Mouse (Mus musculus): ENCODE measurements around the gene Kctd4. TPM values are rescaled to one million over a fixed set of nuclear protein-coding genes. Genes with fewer than 3 reads are reported as not detected.

The Kctd4 gene
- total and polyA plus RNA-seq, 2 experiments from 2014 or later = 0.11 TPM; not detected in 1

DNA sequence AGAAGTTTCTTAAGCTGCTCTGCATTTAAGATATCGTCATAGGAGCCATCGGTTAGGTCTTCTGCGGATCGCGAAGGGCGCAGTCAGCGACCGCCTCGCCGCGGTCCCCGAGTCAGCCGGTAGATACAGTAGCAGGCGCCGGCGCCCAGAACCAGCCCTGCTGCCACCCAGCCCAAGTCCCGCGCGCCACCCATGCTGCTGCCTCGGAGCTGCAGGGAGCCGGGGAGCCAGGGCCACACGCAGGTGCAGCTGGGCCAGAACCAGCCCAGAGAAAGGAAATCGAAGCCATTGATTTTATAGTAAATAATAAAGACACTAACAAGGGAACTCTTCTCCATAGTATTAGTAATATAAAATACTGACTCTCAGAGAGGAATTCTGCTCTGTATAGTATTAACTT lies 23.5 kb upstream of the Kctd4 start:
- ATAC-seq (ENCODE audit: insufficient read depth, low read depth) (no peak), DNase-seq (ENCODE audit: low spot score) (no peak)
- 93% methylated on average over 23 of the region's 23 CpGs for WGBS
- H3K4me1 ChIP-seq (ENCODE audit: control insufficient read depth, insufficient read depth) = no peaks in the 10 kb centered on the region
- no peak overlapping the region for H3K4me3 ChIP-seq (ENCODE audit: low read depth, low read length)
- no peaks in the 10 kb centered on the region for H3K27me3 ChIP-seq (ENCODE audit: control insufficient read depth, insufficient read depth, low read length)
- TF ChIP-seq EP300 (IDR thresholded peaks at IDR 0.05; ENCODE audit: low read depth) = no peak
- no peak for TF ChIP-seq CTCF (IDR thresholded peaks at IDR 0.05; ENCODE audit: low read depth)
- H3K27ac ChIP-seq (ENCODE audit: low read depth) = no peak overlapping the region
- no peaks in the 10 kb centered on the region for H3K36me3 ChIP-seq (replicated peaks; ENCODE audit: control insufficient read depth, insufficient read depth, low read length)
- no peak overlapping the region for H3K9ac ChIP-seq (replicated peaks; ENCODE audit: low read depth, low read length)
- H3K4me2 ChIP-seq (ENCODE audit: low read depth, low read length) = no peak overlapping the region
- H3K9me3 ChIP-seq (replicated peaks; ENCODE audit: control insufficient read depth, low read length) = no peaks in the 10 kb centered on the region

DNA sequence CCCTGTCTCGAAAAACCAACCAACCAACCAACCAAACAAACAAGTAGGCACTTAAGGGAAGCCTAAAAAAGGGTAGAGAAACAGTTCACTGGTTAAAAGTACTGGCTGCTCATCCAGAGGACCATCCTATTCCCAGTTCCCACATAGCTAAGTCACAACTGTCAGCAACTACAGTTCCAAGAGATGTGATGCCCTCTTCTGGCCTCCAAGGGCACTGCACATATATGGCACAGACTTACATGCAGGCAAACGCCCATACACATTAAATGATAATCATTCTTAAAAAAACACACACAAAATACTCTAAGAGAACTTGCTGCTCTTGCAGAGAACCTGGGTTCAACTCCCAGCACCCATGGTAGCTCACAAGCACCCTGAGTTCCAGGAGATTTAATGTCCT lies 20.4 kb upstream of the Kctd4 start:
- Histone ChIP-seq H3K9ac (replicated peaks; ENCODE audit: low read depth, low read length) (no peak overlapping the region), H3K4me2 (ENCODE audit: low read depth, low read length) (no peak overlapping the region), H3K4me3 (ENCODE audit: low read depth, low read length) (no peak overlapping the region), H3K36me3 (replicated peaks; ENCODE audit: control insufficient read depth, insufficient read depth, low read length) (no peaks in the 10 kb centered on the region), H3K4me1 (ENCODE audit: control insufficient read depth, insufficient read depth) (no peaks in the 10 kb centered on the region), H3K27ac (ENCODE audit: low read depth) (no peak overlapping the region), H3K9me3 (replicated peaks; ENCODE audit: control insufficient read depth, low read length) (no peaks in the 10 kb centered on the region), H3K27me3 (ENCODE audit: control insufficient read depth, insufficient read depth, low read length) (no peaks in the 10 kb centered on the region)
- WGBS = 92% methylated on average over 2 of the region's 2 CpGs
- TF ChIP-seq CTCF (IDR thresholded peaks at IDR 0.05; ENCODE audit: low read depth) = no peak
- no peak for TF ChIP-seq EP300 (IDR thresholded peaks at IDR 0.05; ENCODE audit: low read depth)
- DNase-seq (ENCODE audit: low spot score) (no peak), ATAC-seq (ENCODE audit: insufficient read depth, low read depth) (no peak)

DNA sequence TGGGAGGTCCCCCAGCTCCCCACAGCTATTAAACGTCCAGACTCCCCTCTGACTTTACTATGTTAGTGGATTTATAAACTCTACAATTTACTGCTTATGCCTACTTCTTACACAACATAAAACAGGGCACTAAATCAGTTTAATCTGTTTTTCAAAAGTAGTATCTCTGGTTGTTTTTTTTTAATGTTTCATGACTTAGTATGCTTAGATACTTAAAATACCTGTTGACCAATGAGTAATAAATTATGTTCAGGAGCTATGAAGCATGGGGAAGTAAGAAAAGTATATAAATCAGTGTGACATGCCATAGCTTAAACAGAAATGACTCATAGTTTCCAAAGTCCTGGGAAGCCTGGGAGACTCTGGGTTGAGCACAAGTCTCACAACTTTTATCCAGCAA lies 17.1 kb upstream of the Kctd4 start:
- Histone ChIP-seq H3K36me3 (replicated peaks; ENCODE audit: control insufficient read depth, insufficient read depth, low read length) (no peaks in the 10 kb centered on the region), H3K4me1 (ENCODE audit: control insufficient read depth, insufficient read depth) (no peaks in the 10 kb centered on the region), H3K4me2 (ENCODE audit: low read depth, low read length) (no peak overlapping the region), H3K9ac (replicated peaks; ENCODE audit: low read depth, low read length) (no peak overlapping the region), H3K27ac (ENCODE audit: low read depth) (no peak overlapping the region), H3K4me3 (ENCODE audit: low read depth, low read length) (no peak overlapping the region), H3K9me3 (replicated peaks; ENCODE audit: control insufficient read depth, low read length) (no peaks in the 10 kb centered on the region), H3K27me3 (ENCODE audit: control insufficient read depth, insufficient read depth, low read length) (no peaks in the 10 kb centered on the region)
- 83% methylated on average over 1 of the region's 1 CpGs for WGBS
- no peak for ATAC-seq (ENCODE audit: insufficient read depth, low read depth)
- no peak for TF ChIP-seq CTCF (IDR thresholded peaks at IDR 0.05; ENCODE audit: low read depth)
- TF ChIP-seq EP300 (IDR thresholded peaks at IDR 0.05; ENCODE audit: low read depth) = no peak
- no peak for DNase-seq (ENCODE audit: low spot score)

DNA sequence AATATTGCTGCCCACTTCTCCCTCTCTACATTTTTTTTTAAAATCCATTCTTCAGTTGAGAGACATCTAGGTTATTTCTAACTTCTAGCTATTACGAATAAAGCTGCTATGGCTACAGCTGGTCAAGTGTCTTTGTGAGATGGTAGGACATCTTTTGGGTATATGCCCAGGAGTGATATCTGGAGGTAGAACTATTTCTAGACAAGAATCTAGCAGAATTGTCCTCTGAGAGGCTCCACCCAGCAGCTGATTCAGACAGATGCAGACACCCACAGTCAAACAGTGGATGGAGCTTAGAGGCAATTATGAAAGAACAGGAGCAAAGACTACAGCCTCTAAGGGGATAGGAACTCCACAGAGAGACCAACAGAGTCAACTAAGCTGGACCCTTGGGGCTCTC lies 13.3 kb upstream of the Kctd4 start:
- H3K4me3 ChIP-seq (ENCODE audit: low read depth, low read length) = no peak overlapping the region
- ATAC-seq (ENCODE audit: insufficient read depth, low read depth) = no peak
- H3K27ac ChIP-seq (ENCODE audit: low read depth) = no peak overlapping the region
- H3K9ac ChIP-seq (replicated peaks; ENCODE audit: low read depth, low read length) = no peak overlapping the region
- 0 out of 2 replicates have a peak, but pooled peaks cover 3% of the 10 kb centered on the region for H3K36me3 ChIP-seq (replicated peaks; ENCODE audit: control insufficient read depth, insufficient read depth, low read length)
- H3K4me2 ChIP-seq (ENCODE audit: low read depth, low read length) = no peak overlapping the region
- no peak for TF ChIP-seq CTCF (IDR thresholded peaks at IDR 0.05; ENCODE audit: low read depth)
- TF ChIP-seq EP300 (IDR thresholded peaks at IDR 0.05; ENCODE audit: low read depth) = no peak
- DNase-seq (ENCODE audit: low spot score) = no peak
- no peaks in the 10 kb centered on the region for H3K4me1 ChIP-seq (ENCODE audit: control insufficient read depth, insufficient read depth)
- H3K27me3 ChIP-seq (ENCODE audit: control insufficient read depth, insufficient read depth, low read length) = no peaks in the 10 kb centered on the region
- no peaks in the 10 kb centered on the region for H3K9me3 ChIP-seq (replicated peaks; ENCODE audit: control insufficient read depth, low read length)
- 75% methylated on average over 1 of the region's 1 CpGs for WGBS

DNA sequence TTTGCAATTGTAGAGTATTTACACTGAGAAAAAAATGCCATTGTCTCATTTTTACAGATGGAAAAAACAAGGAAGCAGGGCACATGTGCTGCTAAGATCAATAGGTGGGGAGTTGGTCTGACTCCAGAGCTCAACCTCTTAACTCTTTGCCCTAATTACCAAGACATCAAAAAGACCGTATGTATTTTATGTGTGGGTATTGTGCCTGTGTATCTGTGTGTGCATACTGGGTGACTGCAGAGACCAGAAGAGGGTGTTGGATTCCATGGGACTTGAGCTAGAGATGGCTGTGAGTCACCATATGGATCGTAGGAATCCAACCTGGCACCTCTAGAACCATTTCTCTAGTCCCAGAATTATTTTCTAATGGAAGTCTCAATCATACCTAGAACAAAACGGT lies 12.4 kb upstream of the Kctd4 start:
- WGBS = 94% methylated on average over 3 of the region's 3 CpGs
- no peak overlapping the region for H3K9ac ChIP-seq (replicated peaks; ENCODE audit: low read depth, low read length)
- no peak for TF ChIP-seq EP300 (IDR thresholded peaks at IDR 0.05; ENCODE audit: low read depth)
- TF ChIP-seq CTCF (IDR thresholded peaks at IDR 0.05; ENCODE audit: low read depth) = no peak
- 0 out of 2 replicates have a peak, but pooled peaks cover 3% of the 10 kb centered on the region for H3K36me3 ChIP-seq (replicated peaks; ENCODE audit: control insufficient read depth, insufficient read depth, low read length)
- no peak overlapping the region for H3K4me3 ChIP-seq (ENCODE audit: low read depth, low read length)
- H3K27me3 ChIP-seq (ENCODE audit: control insufficient read depth, insufficient read depth, low read length) = no peaks in the 10 kb centered on the region
- ATAC-seq (ENCODE audit: insufficient read depth, low read depth) (no peak), DNase-seq (ENCODE audit: low spot score) (no peak)
- H3K4me1 ChIP-seq (ENCODE audit: control insufficient read depth, insufficient read depth) = no peaks in the 10 kb centered on the region
- H3K27ac ChIP-seq (ENCODE audit: low read depth) = no peak overlapping the region
- H3K9me3 ChIP-seq (replicated peaks; ENCODE audit: control insufficient read depth, low read length) = no peaks in the 10 kb centered on the region
- no peak overlapping the region for H3K4me2 ChIP-seq (ENCODE audit: low read depth, low read length)

DNA sequence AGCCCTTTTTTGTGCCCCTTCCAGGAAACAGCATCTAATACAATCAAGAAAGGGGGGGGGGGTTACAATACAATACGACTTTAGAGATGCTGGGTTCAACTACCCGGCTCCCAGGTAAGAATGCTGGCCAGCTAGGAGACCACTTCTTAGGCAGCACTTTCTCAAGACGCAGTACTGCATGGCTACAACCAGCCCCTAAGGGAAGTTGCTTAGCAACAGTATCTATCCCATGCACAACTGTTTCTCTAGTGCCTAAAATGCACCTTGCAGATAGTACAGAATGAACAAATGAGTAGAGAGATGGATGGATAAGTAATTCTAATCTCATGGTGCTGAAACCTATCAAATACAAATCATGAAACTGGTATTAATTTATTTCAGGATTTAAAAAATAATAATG lies 7.1 kb upstream of the Kctd4 start:
- no peaks in the 10 kb centered on the region for H3K27me3 ChIP-seq (ENCODE audit: control insufficient read depth, insufficient read depth, low read length)
- no peaks in the 10 kb centered on the region for H3K9me3 ChIP-seq (replicated peaks; ENCODE audit: control insufficient read depth, low read length)
- no peak overlapping the region for H3K4me3 ChIP-seq (ENCODE audit: low read depth, low read length)
- no peak overlapping the region for H3K9ac ChIP-seq (replicated peaks; ENCODE audit: low read depth, low read length)
- no peak overlapping the region for H3K4me2 ChIP-seq (ENCODE audit: low read depth, low read length)
- ATAC-seq (ENCODE audit: insufficient read depth, low read depth) (no peak), DNase-seq (ENCODE audit: low spot score) (no peak)
- no peak for TF ChIP-seq EP300 (IDR thresholded peaks at IDR 0.05; ENCODE audit: low read depth)
- no peak for TF ChIP-seq CTCF (IDR thresholded peaks at IDR 0.05; ENCODE audit: low read depth)
- 0 out of 2 replicates have a peak, but pooled peaks cover 3% of the 10 kb centered on the region for H3K36me3 ChIP-seq (replicated peaks; ENCODE audit: control insufficient read depth, insufficient read depth, low read length)
- H3K27ac ChIP-seq (ENCODE audit: low read depth) = no peak overlapping the region
- WGBS = 52% methylated on average over 3 of the region's 3 CpGs
- H3K4me1 ChIP-seq (ENCODE audit: control insufficient read depth, insufficient read depth) = no peaks in the 10 kb centered on the region

Measured in heart, postnatal 0 days (tissue).